Mouse (Mus musculus) forebrain, embryonic 12.5 days (tissue): Measurements from ENCODE around the gene Itgb5. TPM values are rescaled to one million over a fixed set of nuclear protein-coding genes. Genes with fewer than 3 reads are reported as not detected.
A peak's percentile ranks its signal among the peaks of the same experiment; 100 is the strongest.

Experiments
- ATAC-seq: fragments of 200-750 bp; cut with Nextera tagmentation; 2 replicates; pipeline ENCODE4 v1.8.0; 2017; ENCODE audit warnings: moderate TSS enrichment; ENCODE audit not compliant: low FRiP score
- H3K27ac ChIP-seq: fragments of 300-500 bp; sonication (generic); 2 replicates; pipeline ENCODE4 v1.5.1; 2016; ENCODE audit warnings: mild to moderate bottlenecking
- H3K27me3 ChIP-seq: fragments of 300-500 bp; sonication (generic); 2 replicates; pipeline ENCODE4 v1.6.1; 2016; ENCODE audit warnings: mild to moderate bottlenecking
- H3K36me3 ChIP-seq: fragments of 300-500 bp; sonication (generic); replicated peaks from 2 replicates; pipeline ENCODE4 v1.6.1; 2016; ENCODE audit warnings: mild to moderate bottlenecking
- H3K4me1 ChIP-seq: fragments of 300-500 bp; sonication (generic); 2 replicates; pipeline ENCODE4 v1.6.1; 2016
- H3K4me2 ChIP-seq: fragments of 300-500 bp; sonication (generic); 2 replicates; pipeline ENCODE4 v1.6.1; 2016; ENCODE audit warnings: mild to moderate bottlenecking, moderate library complexity
- H3K4me3 ChIP-seq: fragments of 300-500 bp; sonication (generic); replicated peaks from 2 replicates; pipeline ENCODE4 v1.5.1; 2016; ENCODE audit warnings: mild to moderate bottlenecking
- H3K9ac ChIP-seq: fragments of 300-500 bp; sonication (generic); 2 replicates; pipeline ENCODE4 v1.6.1; 2016; ENCODE audit warnings: mild to moderate bottlenecking
- H3K9me3 ChIP-seq: fragments of 300-500 bp; sonication (generic); 2 replicates; pipeline ENCODE4 v1.6.1; 2016
- WGBS: fragments of 180-500 bp; shearing (Covaris S2); methylation state at CpG from one replicate; pipeline ENCODE4 v1.1.7; 2016; 5-methylcytosine and 5-hydroxymethylcytosine counted together
- polyA plus RNA-seq: library from polyadenylated mRNA; unstranded; fragments of >200 nt; fragmentation: Nextera tagmentation; extraction: Ambion mirVana; gene quantifications from 2 replicates; pipeline ENCODE4 v1.2.1, GENCODE M21; 2016

The Itgb5 gene
- polyA plus RNA-seq, 1 experiment from 2014 or later: 23.1 TPM

DNA sequence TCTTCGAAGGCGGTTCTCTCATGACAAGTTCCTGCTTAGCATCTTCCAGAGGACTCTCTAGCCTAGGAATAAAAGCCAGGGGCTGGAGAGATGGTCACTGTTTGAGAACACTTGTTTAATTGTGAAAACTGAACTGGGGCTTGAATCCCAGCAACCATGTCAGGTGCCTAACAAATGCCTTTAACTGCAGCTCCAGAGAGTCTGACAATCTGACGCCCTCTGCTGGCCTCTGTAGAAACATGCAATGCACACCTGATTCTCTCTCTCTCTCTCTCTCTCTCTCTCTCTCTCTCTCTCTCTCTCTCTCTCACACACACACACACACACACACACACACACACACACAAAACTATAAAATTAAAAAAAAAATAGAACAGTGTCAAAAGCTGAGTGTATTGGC, 19.5 kb upstream of the Itgb5 start:
- Histone ChIP-seq H3K4me2 (no peak overlapping the region), H3K4me3 (no peak overlapping the region), H3K27ac (no peak overlapping the region), H3K9me3 (peaks cover 3% of the 10 kb centered on the region; the same call in 1 of the 2 replicates), H3K4me1 (no peaks in the 10 kb centered on the region), H3K36me3 (no peaks in the 10 kb centered on the region), H3K9ac (no peak overlapping the region), H3K27me3 (no peaks in the 10 kb centered on the region)
- ATAC-seq: no peak
- WGBS: 65% methylated on average over 3 of the region's 3 CpGs

DNA sequence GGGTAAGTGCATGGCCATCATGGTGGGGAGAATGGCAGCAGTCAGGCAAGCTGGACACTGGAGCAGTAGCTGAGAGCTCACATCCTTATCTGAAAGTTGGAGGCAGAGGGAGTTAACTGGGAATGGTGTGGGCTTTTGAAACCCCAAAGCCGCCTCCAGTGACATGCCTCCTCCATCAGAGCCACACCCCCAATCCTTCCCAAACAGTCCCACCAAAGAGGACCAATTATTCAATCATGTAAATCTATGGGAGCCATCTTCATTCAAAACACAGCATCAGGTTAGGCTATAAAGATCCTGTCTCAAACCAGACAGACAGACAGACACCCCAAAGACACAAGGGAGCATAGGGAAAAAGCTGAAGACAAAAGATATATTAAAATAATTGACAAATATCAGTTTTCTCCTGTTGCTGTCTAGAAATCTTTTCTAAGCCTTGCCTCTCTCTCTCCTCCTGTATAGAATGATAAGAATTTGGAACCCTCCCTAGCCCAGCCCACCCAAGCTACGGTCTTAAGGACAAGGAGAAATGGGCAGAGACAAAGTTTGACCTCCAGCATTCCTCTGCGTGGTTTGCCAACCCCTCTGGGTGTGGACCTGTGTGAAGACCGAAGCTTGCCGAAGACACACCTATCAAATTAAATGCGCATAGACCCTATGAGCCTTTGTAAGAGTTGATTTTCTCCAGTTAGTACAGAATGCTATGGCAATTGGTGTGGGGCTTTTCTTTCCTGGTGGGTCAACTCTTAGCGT, 10.9 kb upstream of the Itgb5 start:
- H3K4me1 ChIP-seq: no peaks in the 10 kb centered on the region
- H3K27ac ChIP-seq: no peak overlapping the region
- WGBS: 86% methylated on average over 7 of the region's 7 CpGs
- H3K27me3 ChIP-seq: peaks cover 6% of the 10 kb centered on the region; the same call in 1 of the 2 replicates
- H3K4me3 ChIP-seq: no peak overlapping the region
- ATAC-seq: no peak
- no peaks in the 10 kb centered on the region for H3K9me3 ChIP-seq
- H3K4me2 ChIP-seq: no peak overlapping the region
- no peak overlapping the region for H3K9ac ChIP-seq
- no peaks in the 10 kb centered on the region for H3K36me3 ChIP-seq

DNA sequence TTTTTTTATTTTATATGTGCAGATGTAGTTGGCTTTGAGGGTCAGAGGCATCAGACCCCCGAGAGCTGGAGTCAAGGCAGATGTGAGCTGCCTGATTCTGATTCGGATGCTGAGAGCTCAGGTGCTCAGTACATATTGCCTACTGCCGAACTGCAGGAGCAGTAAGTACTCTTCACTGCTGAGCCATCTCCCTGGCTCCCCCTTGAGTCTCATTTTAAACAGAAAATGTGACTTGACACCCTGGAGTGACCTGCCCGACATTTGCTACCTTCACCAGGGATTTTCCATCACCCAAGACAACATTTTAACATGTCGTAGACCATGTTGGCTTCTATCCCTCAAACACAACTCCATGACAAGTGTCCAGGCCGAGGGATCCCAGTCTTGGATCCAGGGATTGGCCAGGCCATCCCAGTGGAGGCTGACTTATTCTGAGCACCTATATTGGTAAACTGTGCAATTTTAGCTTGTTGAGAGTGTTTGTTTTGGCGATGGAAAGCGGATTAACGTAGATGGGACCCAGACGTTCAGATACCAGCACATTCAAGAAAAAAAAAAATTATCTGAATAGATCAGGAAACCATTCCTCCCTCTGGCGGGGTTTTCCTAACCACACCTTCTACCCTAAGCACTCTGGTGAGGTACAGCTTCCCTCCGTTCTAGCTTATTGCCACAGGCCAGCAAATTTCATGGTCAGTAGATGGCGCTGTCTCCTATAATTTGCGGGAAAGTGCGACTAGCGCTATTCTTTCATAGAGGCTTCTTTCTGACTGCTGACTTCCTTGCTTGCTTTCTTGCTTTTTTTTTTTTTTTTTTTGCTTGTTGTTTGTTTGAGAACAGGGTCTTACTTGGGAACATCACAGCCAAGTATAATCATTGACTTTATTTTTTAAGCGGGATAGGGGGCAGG, 8.9 kb upstream of the Itgb5 start:
- Histone ChIP-seq H3K27me3 (peaks cover 6% of the 10 kb centered on the region; the same call in 1 of the 2 replicates), H3K36me3 (no peaks in the 10 kb centered on the region), H3K9ac (no peak overlapping the region), H3K4me3 (no peak overlapping the region), H3K4me1 (no peaks in the 10 kb centered on the region), H3K27ac (no peak overlapping the region), H3K9me3 (no peaks in the 10 kb centered on the region), H3K4me2 (no peak overlapping the region)
- ATAC-seq: 0 out of 2 replicates have a peak, but pooled peaks have one; percentile 49
- 19% methylated on average over 17 of the region's 17 CpGs for WGBS

DNA sequence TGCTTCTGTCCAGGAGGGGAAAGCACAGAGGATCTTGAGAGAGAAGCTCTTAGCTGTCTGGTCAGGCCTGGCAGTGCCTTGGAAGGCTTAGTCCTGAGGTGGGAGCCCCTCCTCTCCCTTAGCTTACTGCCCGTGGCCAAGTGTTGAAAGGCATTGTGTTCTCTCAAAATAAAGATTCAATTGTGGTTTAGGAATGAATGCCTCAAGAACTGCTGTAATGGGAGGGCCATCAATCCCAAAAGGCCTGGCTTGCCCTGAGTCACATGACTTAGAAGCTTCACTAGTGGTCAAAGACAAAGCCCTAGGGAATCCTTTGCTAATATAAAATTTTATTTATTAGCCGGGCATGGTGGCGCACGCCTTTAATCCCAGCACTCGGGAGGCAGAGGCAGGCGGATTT, 4.9 kb upstream of the Itgb5 start:
- H3K27me3 ChIP-seq: peaks cover 24% of the 10 kb centered on the region
- H3K4me3 ChIP-seq: no peak overlapping the region
- 76% methylated on average over 6 of the region's 6 CpGs for WGBS

DNA sequence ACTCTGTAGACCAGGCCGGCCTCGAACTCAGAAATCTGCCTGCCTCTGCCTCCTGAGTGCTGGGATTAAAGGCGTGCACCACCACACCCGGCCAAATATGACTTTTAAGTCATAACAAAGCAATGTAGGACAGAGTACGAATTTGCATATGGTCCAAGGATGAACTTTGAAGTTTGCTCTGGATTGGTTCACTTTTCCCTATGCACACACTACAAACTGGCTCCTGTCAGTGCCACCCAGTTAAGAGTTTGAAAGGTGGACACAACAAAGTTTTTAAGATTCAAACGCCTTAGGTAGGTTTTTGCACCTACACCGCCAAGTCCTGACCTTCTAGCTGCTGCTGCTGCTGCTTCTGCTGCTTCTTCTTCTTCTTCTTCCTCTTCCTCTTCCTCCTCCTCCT, 969 bp upstream of the Itgb5 start:
- Histone ChIP-seq H3K9me3 (no peaks in the 10 kb centered on the region), H3K4me3 (no peak overlapping the region), H3K27me3 (peaks cover 49% of the 10 kb centered on the region), H3K36me3 (no peaks in the 10 kb centered on the region), H3K4me1 (peaks cover 33% of the 10 kb centered on the region), H3K4me2 (no peak overlapping the region), H3K9ac (no peak overlapping the region), H3K27ac (no peak overlapping the region)
- no peak for ATAC-seq
- 87% methylated on average over 7 of the region's 7 CpGs for WGBS

More for the DNA sequence above, 4.9 kb upstream of the Itgb5 start:
- no peak overlapping the region for H3K9ac ChIP-seq
- H3K27ac ChIP-seq: no peak overlapping the region
- no peaks in the 10 kb centered on the region for H3K9me3 ChIP-seq
- H3K4me1 ChIP-seq: peaks cover 7% of the 10 kb centered on the region
- no peaks in the 10 kb centered on the region for H3K36me3 ChIP-seq
- no peak for ATAC-seq
- no peak overlapping the region for H3K4me2 ChIP-seq

DNA sequence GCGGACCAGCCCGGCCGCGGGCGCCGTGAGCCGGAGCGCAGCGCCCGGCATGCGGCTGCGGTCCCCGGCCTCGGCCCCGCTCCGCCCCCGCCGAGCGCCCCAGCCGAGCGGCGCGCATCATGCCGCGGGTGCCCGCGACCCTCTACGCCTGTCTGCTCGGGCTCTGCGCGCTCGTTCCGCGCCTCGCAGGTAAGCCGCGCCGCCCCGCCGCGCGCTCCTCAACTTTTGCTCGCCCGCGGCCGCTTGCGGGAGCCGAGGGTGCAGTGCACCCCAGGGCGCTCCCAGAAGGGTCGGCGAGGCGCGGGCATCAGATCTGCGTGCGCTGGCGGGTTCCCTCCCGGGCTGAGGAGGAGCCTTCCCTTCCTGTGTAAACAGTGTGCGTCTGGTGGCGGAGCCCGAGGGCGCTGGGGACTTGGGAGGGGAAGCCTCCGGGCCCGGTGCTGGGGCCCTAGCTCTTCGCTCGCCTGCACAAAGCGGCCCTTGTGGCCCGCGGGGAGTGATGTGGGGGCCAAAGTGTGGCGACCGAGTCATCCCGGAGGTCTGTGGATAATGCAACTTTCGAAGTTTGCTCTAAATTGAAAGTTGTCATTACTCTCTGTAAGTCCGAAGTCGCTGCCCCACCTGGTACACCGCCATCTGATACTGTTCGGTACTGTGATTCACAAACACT, 512 bp downstream of the Itgb5 start:
- Histone ChIP-seq H3K27me3 (peaks cover 63% of the 10 kb centered on the region), H3K27ac (peak overlapping the region; percentile 19; the same call in 1 of the 2 replicates), H3K9me3 (no peaks in the 10 kb centered on the region), H3K4me3 (peak overlapping the region; percentile 80), H3K4me2 (peak overlapping the region; percentile 99), H3K36me3 (no peaks in the 10 kb centered on the region), H3K4me1 (peaks cover 45% of the 10 kb centered on the region), H3K9ac (peak overlapping the region; percentile 74)
- WGBS: under 1% methylated on average over 67 of the region's 76 CpGs
- ATAC-seq: peak; percentile 49

- H3K4me1 ChIP-seq: peaks cover 45% of the 10 kb centered on the region
- H3K9ac ChIP-seq: peak overlapping the region; percentile 74; the same call in 1 of the 2 replicates
- 3% methylated on average over 18 of the region's 18 CpGs for WGBS
- H3K27ac ChIP-seq: no peak overlapping the region
- H3K9me3 ChIP-seq: no peaks in the 10 kb centered on the region
- peak overlapping the region; percentile 99 for H3K4me2 ChIP-seq
- H3K27me3 ChIP-seq: peaks cover 69% of the 10 kb centered on the region
- H3K36me3 ChIP-seq: no peaks in the 10 kb centered on the region
- ATAC-seq: no peak
- peak overlapping the region; percentile 80 for H3K4me3 ChIP-seq
Observed at GRCm38 (mm10) chr16:33830512-33831105, 1.1 kb downstream of the Itgb5 start.

- peak overlapping the region; percentile 59; the same call in 1 of the 2 replicates for H3K27ac ChIP-seq
- peak overlapping the region; percentile 55; the same call in 1 of the 2 replicates for H3K4me2 ChIP-seq
- 46% methylated on average over 6 of the region's 6 CpGs for WGBS
- H3K4me1 ChIP-seq: peaks cover 45% of the 10 kb centered on the region
- no peak for ATAC-seq
- H3K27me3 ChIP-seq: peaks cover 79% of the 10 kb centered on the region
- H3K9ac ChIP-seq: no peak overlapping the region
- no peaks in the 10 kb centered on the region for H3K9me3 ChIP-seq
- no peak overlapping the region for H3K4me3 ChIP-seq
- no peaks in the 10 kb centered on the region for H3K36me3 ChIP-seq
Observed at GRCm38 (mm10) chr16:33832057-33832456, 2.6 kb downstream of the Itgb5 start.

GRCm38 (mm10) chr16:33832728-33833428, 3.4 kb downstream of the Itgb5 start:
- ATAC-seq: peak; percentile 77
- under 1% methylated on average over 21 of the region's 21 CpGs for WGBS
- Histone ChIP-seq H3K4me2 (peak overlapping the region; percentile 55), H3K27ac (peak overlapping the region; percentile 59; the same call in 1 of the 2 replicates), H3K27me3 (peaks cover 73% of the 10 kb centered on the region), H3K4me1 (peaks cover 45% of the 10 kb centered on the region), H3K9ac (peak overlapping the region; percentile 21; the same call in 1 of the 2 replicates), H3K9me3 (no peaks in the 10 kb centered on the region), H3K36me3 (no peaks in the 10 kb centered on the region), H3K4me3 (peak overlapping the region; percentile 8)

DNA sequence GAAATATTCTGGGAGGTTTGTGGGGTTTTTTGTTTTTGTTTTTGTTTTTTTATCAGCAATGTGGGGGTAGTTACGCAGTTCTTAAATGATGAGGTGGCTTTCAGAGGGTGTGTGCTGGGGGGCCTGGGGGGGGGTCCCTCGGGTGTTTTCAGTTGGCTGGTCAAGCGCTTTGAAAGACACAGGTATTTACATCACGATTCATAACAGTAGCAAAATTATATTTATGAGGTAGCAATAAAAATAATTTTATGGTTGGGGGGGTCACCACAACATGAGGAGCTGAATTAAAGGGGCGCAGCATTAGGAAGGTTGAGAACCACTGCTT, 3.9 kb downstream of the Itgb5 start:
- no peaks in the 10 kb centered on the region for H3K9me3 ChIP-seq
- 6% methylated on average over 5 of the region's 5 CpGs for WGBS
- ATAC-seq: no peak
- H3K9ac ChIP-seq: 0 out of 2 replicates have a peak overlapping the region, but pooled peaks have one; percentile 45
- H3K4me2 ChIP-seq: peak overlapping the region; percentile 55
- H3K27me3 ChIP-seq: peaks cover 69% of the 10 kb centered on the region
- peaks cover 45% of the 10 kb centered on the region for H3K4me1 ChIP-seq
- no peaks in the 10 kb centered on the region for H3K36me3 ChIP-seq
- peak overlapping the region; percentile 66 for H3K27ac ChIP-seq
- H3K4me3 ChIP-seq: peak overlapping the region; percentile 25

DNA sequence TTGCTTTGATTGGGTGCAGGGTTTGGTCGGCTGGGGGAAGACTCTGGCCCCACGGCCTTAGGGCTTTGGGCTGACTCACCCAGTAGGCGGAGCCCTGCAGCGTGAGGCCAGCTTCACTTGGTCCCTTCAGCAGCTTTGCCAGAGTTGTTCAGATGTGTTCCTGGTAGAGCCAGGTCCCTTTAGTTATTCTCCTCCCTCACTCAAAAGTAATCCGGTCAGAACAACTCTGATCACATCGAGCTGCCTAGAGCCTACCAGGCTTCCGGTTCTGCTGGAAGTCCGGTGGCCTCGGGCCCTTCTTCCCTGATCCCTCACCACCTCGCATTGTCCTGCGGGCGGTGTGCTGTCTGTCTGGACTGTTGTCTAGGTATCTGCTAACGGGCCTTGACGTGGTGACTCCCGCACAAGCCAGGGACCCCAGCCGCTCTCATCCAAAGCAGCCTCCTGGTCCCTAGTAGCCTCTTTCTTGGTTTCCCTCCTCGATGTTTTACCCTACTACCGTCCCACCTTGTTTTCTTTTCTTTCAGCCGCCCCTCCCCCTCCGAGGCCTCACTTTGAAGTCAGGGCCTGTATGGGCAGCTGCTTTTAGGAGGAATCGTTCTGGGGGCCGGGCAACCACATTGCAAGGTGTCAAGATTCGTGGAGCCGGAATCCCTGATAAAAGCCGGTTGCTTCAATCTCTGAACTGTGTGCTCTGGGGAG, 4.5 kb downstream of the Itgb5 start:
- Histone ChIP-seq H3K4me3 (peak overlapping the region; percentile 25), H3K9ac (peak overlapping the region; percentile 45), H3K27me3 (peaks cover 63% of the 10 kb centered on the region), H3K4me1 (peaks cover 44% of the 10 kb centered on the region), H3K36me3 (no peaks in the 10 kb centered on the region), H3K4me2 (peak overlapping the region; percentile 55), H3K9me3 (no peaks in the 10 kb centered on the region), H3K27ac (peak overlapping the region; percentile 66; the same call in 1 of the 2 replicates)
- 2% methylated on average over 25 of the region's 25 CpGs for WGBS
- ATAC-seq: no peak
